Mouse (Mus musculus) E14TG2a.4 (cell line): Measurements from ENCODE around the gene Tsr3.

Experiments
- CTCF ChIP-seq: conservative IDR thresholded peaks from 2 replicates; pipeline ENCODE4 v1.5.1; 2014; ENCODE audit warnings: low read length
- POU5F1 ChIP-seq: IDR thresholded peaks from 2 replicates; pipeline ENCODE4 v1.6.1; 2014; ENCODE audit warnings: low read length, borderline replicate concordance

DNA sequence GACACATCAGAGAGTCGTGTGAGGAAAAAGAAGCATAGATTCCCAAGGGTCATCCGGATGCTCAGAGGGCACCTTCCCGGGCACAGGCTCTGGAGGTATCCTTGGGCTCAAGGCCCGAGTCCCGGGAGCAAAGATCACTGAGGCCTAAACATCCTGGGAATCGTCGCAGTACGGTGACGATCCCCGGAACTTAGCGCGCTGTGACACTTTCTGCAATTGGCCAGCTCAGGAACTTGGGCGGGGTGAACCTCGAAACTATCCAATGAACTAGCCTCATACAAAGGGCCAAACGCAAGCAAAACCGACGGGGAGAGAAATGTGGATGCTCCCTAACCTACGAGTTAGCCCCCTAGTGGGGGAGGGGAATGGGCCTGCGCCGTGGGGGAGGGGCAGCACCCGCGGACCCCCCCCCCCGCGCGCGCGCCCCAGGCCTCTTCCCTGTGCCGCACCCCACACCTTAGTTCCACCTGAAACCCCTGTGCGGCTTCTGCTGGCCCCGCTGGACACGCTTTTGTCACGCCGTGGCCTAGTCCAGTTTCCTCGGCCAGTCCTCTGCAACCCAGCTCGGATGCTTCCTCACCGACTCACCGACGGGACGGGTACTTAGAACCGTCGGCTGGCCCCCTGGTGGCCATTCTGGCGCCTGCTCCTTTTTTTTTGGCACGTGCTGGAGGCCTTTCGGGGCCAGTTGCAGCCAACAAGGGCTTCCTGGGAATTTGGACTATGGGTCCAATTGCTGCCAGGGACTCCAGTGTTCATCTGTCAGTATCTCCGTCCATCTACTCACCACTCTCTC lies 33.9 kb downstream of the Tsr3 start:
- TF ChIP-seq CTCF (peak; percentile 61), POU5F1 (no peak)
